Mouse (Mus musculus): Measurements from ENCODE around the gene Adcy2. TPM values are rescaled to one million over a fixed set of nuclear protein-coding genes. Genes with fewer than 3 reads are reported as not detected.

Gene Adcy2
- polyA plus RNA-seq, 1 experiment, result not detected

- no peaks in the 10 kb centered on the region for H3K27me3 ChIP-seq (ENCODE audit: control insufficient read depth, insufficient read depth, insufficient read length)
Measured at GRCm38 (mm10) chr13:68712661-68713060, 286.7 kb downstream of the Adcy2 start.

GRCm38 (mm10) chr13:68707296-68707747, 292.0 kb downstream of the Adcy2 start:
- H3ac ChIP-seq (ENCODE audit: control insufficient read depth, insufficient read length, low read depth), result no peak overlapping the region
- TF ChIP-seq FOSL1 (IDR thresholded peaks at IDR 0.05; ENCODE audit: insufficient read depth, low read length, poor library complexity, severe bottlenecking) (no peak), MYOG (IDR thresholded peaks at IDR 0.05; ENCODE audit: control insufficient read depth, extremely low read depth, insufficient read length) (no peak), CEBPB (IDR thresholded peaks at IDR 0.05; ENCODE audit: low read depth) (no peak), MAX (IDR thresholded peaks at IDR 0.05) (no peak), USF1 (IDR thresholded peaks at IDR 0.05; ENCODE audit: low read depth) (no peak), CTCF (IDR thresholded peaks at IDR 0.05; ENCODE audit: control insufficient read depth, insufficient read depth, insufficient read length) (no peak), MYOD1 (IDR thresholded peaks at IDR 0.05; ENCODE audit: control insufficient read depth, insufficient read length, low read depth) (no peak)
- H3K79me2 ChIP-seq (ENCODE audit: control insufficient read depth, insufficient read depth), result no peaks in the 10 kb centered on the region
- H3K4me3 ChIP-seq (ENCODE audit: insufficient read depth, poor library complexity, severe bottlenecking), result no peak overlapping the region
- H3K79me3 ChIP-seq (ENCODE audit: low read depth), result no peaks in the 10 kb centered on the region
- no peaks in the 10 kb centered on the region for H3K36me3 ChIP-seq (ENCODE audit: control insufficient read depth, insufficient read depth)
- no peaks in the 10 kb centered on the region for H3K27me3 ChIP-seq (ENCODE audit: control insufficient read depth, insufficient read depth, insufficient read length)

More at GRCm38 (mm10) chr13:68712661-68713060, 286.7 kb downstream of the Adcy2 start:
- TF ChIP-seq MAX (IDR thresholded peaks at IDR 0.05), result no peak
- TF ChIP-seq CTCF (IDR thresholded peaks at IDR 0.05; ENCODE audit: control insufficient read depth, insufficient read depth, insufficient read length), result no peak
- no peak for TF ChIP-seq CEBPB (IDR thresholded peaks at IDR 0.05; ENCODE audit: low read depth)
- H3K36me3 ChIP-seq (ENCODE audit: control insufficient read depth, insufficient read depth), result no peaks in the 10 kb centered on the region
- no peak overlapping the region for H3ac ChIP-seq (ENCODE audit: control insufficient read depth, insufficient read length, low read depth)
- H3K79me2 ChIP-seq (ENCODE audit: control insufficient read depth, insufficient read depth), result no peaks in the 10 kb centered on the region
- no peaks in the 10 kb centered on the region for H3K79me3 ChIP-seq (ENCODE audit: low read depth)
- H3K4me3 ChIP-seq (ENCODE audit: insufficient read depth, poor library complexity, severe bottlenecking), result no peak overlapping the region

GRCm38 (mm10) chr13:68684919-68685318, 314.4 kb downstream of the Adcy2 start:
- Histone ChIP-seq H3K4me3 (ENCODE audit: insufficient read depth, poor library complexity, severe bottlenecking) (no peak overlapping the region), H3ac (ENCODE audit: control insufficient read depth, insufficient read length, low read depth) (no peak overlapping the region), H3K27me3 (ENCODE audit: control insufficient read depth, insufficient read depth, insufficient read length) (no peaks in the 10 kb centered on the region), H3K79me2 (ENCODE audit: control insufficient read depth, insufficient read depth) (no peaks in the 10 kb centered on the region), H3K79me3 (ENCODE audit: low read depth) (no peaks in the 10 kb centered on the region), H3K36me3 (ENCODE audit: control insufficient read depth, insufficient read depth) (no peaks in the 10 kb centered on the region)
- TF ChIP-seq CTCF (IDR thresholded peaks at IDR 0.05; ENCODE audit: control insufficient read depth, insufficient read depth, insufficient read length) (no peak), FOSL1 (IDR thresholded peaks at IDR 0.05; ENCODE audit: insufficient read depth, low read length, poor library complexity, severe bottlenecking) (no peak), CEBPB (IDR thresholded peaks at IDR 0.05; ENCODE audit: low read depth) (no peak), MYOD1 (IDR thresholded peaks at IDR 0.05; ENCODE audit: control insufficient read depth, insufficient read length, low read depth) (no peak), MYOG (IDR thresholded peaks at IDR 0.05; ENCODE audit: control insufficient read depth, extremely low read depth, insufficient read length) (no peak)

GRCm38 (mm10) chr13:68680429-68680828, 318.9 kb downstream of the Adcy2 start:
- Histone ChIP-seq H3K4me3 (ENCODE audit: insufficient read depth, poor library complexity, severe bottlenecking) (no peak overlapping the region), H3K79me3 (ENCODE audit: low read depth) (no peaks in the 10 kb centered on the region), H3K36me3 (ENCODE audit: control insufficient read depth, insufficient read depth) (no peaks in the 10 kb centered on the region), H3ac (ENCODE audit: control insufficient read depth, insufficient read length, low read depth) (no peak overlapping the region), H3K79me2 (ENCODE audit: control insufficient read depth, insufficient read depth) (no peaks in the 10 kb centered on the region), H3K27me3 (ENCODE audit: control insufficient read depth, insufficient read depth, insufficient read length) (no peaks in the 10 kb centered on the region)
- TF ChIP-seq USF1 (IDR thresholded peaks at IDR 0.05; ENCODE audit: low read depth), result no peak
- TF ChIP-seq FOSL1 (IDR thresholded peaks at IDR 0.05; ENCODE audit: insufficient read depth, low read length, poor library complexity, severe bottlenecking), result no peak
- TF ChIP-seq MYOD1 (IDR thresholded peaks at IDR 0.05; ENCODE audit: control insufficient read depth, insufficient read length, low read depth), result no peak
- no peak for TF ChIP-seq CTCF (IDR thresholded peaks at IDR 0.05; ENCODE audit: control insufficient read depth, insufficient read depth, insufficient read length)
- TF ChIP-seq CEBPB (IDR thresholded peaks at IDR 0.05; ENCODE audit: low read depth), result no peak
- no peak for TF ChIP-seq MAX (IDR thresholded peaks at IDR 0.05)
- no peak for TF ChIP-seq MYOG (IDR thresholded peaks at IDR 0.05; ENCODE audit: control insufficient read depth, extremely low read depth, insufficient read length)

- no peaks in the 10 kb centered on the region for H3K79me2 ChIP-seq (ENCODE audit: control insufficient read depth, insufficient read depth)
- no peak for TF ChIP-seq CTCF (IDR thresholded peaks at IDR 0.05; ENCODE audit: control insufficient read depth, insufficient read depth, insufficient read length)
- no peak for TF ChIP-seq FOSL1 (IDR thresholded peaks at IDR 0.05; ENCODE audit: insufficient read depth, low read length, poor library complexity, severe bottlenecking)
- TF ChIP-seq MYOG (IDR thresholded peaks at IDR 0.05; ENCODE audit: control insufficient read depth, extremely low read depth, insufficient read length), result no peak
- TF ChIP-seq USF1 (IDR thresholded peaks at IDR 0.05; ENCODE audit: low read depth), result no peak
- TF ChIP-seq MAX (IDR thresholded peaks at IDR 0.05), result no peak
- TF ChIP-seq MYOD1 (IDR thresholded peaks at IDR 0.05; ENCODE audit: control insufficient read depth, insufficient read length, low read depth), result no peak
- no peak for TF ChIP-seq CEBPB (IDR thresholded peaks at IDR 0.05; ENCODE audit: low read depth)
- no peaks in the 10 kb centered on the region for H3K27me3 ChIP-seq (ENCODE audit: control insufficient read depth, insufficient read depth, insufficient read length)
- H3ac ChIP-seq (ENCODE audit: control insufficient read depth, insufficient read length, low read depth), result no peak overlapping the region
- no peaks in the 10 kb centered on the region for H3K36me3 ChIP-seq (ENCODE audit: control insufficient read depth, insufficient read depth)
- H3K4me3 ChIP-seq (ENCODE audit: insufficient read depth, poor library complexity, severe bottlenecking), result no peak overlapping the region
- no peaks in the 10 kb centered on the region for H3K79me3 ChIP-seq (ENCODE audit: low read depth)
Measured at GRCm38 (mm10) chr13:68642786-68643185, 356.6 kb downstream of the Adcy2 start.

GRCm38 (mm10) chr13:68627041-68627440, 372.3 kb downstream of the Adcy2 start:
- no peaks in the 10 kb centered on the region for H3K79me3 ChIP-seq (ENCODE audit: low read depth)
- no peaks in the 10 kb centered on the region for H3K36me3 ChIP-seq (ENCODE audit: control insufficient read depth, insufficient read depth)
- H3ac ChIP-seq (ENCODE audit: control insufficient read depth, insufficient read length, low read depth), result no peak overlapping the region
- peaks cover 4% of the 10 kb centered on the region for H3K27me3 ChIP-seq (ENCODE audit: control insufficient read depth, insufficient read depth, insufficient read length)
- H3K4me3 ChIP-seq (ENCODE audit: insufficient read depth, poor library complexity, severe bottlenecking), result no peak overlapping the region
- TF ChIP-seq USF1 (IDR thresholded peaks at IDR 0.05; ENCODE audit: low read depth) (no peak), CEBPB (IDR thresholded peaks at IDR 0.05; ENCODE audit: low read depth) (no peak), MYOG (IDR thresholded peaks at IDR 0.05; ENCODE audit: control insufficient read depth, extremely low read depth, insufficient read length) (no peak), CTCF (IDR thresholded peaks at IDR 0.05; ENCODE audit: control insufficient read depth, insufficient read depth, insufficient read length) (no peak), MYOD1 (IDR thresholded peaks at IDR 0.05; ENCODE audit: control insufficient read depth, insufficient read length, low read depth) (no peak), MAX (IDR thresholded peaks at IDR 0.05) (no peak), FOSL1 (IDR thresholded peaks at IDR 0.05; ENCODE audit: insufficient read depth, low read length, poor library complexity, severe bottlenecking) (no peak)
- H3K79me2 ChIP-seq (ENCODE audit: control insufficient read depth, insufficient read depth), result no peaks in the 10 kb centered on the region
